Mouse (Mus musculus): ENCODE measurements around the gene Scp2d1.

GRCm38 (mm10) chr2:144775626-144776025, 47.8 kb upstream of the Scp2d1 start:
- no peak for TF ChIP-seq CTCF (conservative IDR thresholded peaks at IDR 0.05; ENCODE audit: low read length)
- TF ChIP-seq NANOG (IDR thresholded peaks at IDR 0.05; ENCODE audit: borderline replicate concordance, low read length), result no peak

All from E14TG2a.4 (cell line).